Mouse (Mus musculus) heart, embryonic 15.5 days (tissue): ENCODE measurements around the gene Gm8660. TPM values are rescaled to one million over a fixed set of nuclear protein-coding genes. Genes with fewer than 3 reads are reported as not detected.
"Not testable (repeated sequence)": the region's sequence is repeated elsewhere in the genome, so short reads cannot be mapped to it uniquely, and the experiment has no call there.

Experiments used
- ATAC-seq: fragments of 200-750 bp; cut with Nextera tagmentation; replicated peaks from 2 replicates; pipeline ENCODE4 v1.8.0; 2017; ENCODE audit warnings: low read depth, moderate TSS enrichment; ENCODE audit not compliant: insufficient number of reproducible peaks, insufficient read depth, low FRiP score
- H3K27ac ChIP-seq: fragments of 300-500 bp; sonication (generic); 2 replicates; pipeline ENCODE4 v1.5.1; 2015; ENCODE audit warnings: mild to moderate bottlenecking, inconsistent platforms
- H3K27me3 ChIP-seq: fragments of 300-500 bp; sonication (generic); 2 replicates; pipeline ENCODE4 v1.6.1; 2015; ENCODE audit warnings: inconsistent platforms
- H3K36me3 ChIP-seq: fragments of 300-500 bp; sonication (generic); 2 replicates; pipeline ENCODE4 v1.6.1; 2015; ENCODE audit warnings: mild to moderate bottlenecking, inconsistent platforms
- H3K4me1 ChIP-seq: fragments of 300-500 bp; sonication (generic); replicated peaks from 2 replicates; pipeline ENCODE4 v1.6.1; 2015; ENCODE audit warnings: inconsistent platforms
- H3K4me2 ChIP-seq: fragments of 300-500 bp; sonication (generic); 2 replicates; pipeline ENCODE4 v1.6.1; 2015; ENCODE audit warnings: inconsistent platforms, mild to moderate bottlenecking, moderate library complexity
- H3K4me3 ChIP-seq: fragments of 300-500 bp; sonication (generic); 2 replicates; pipeline ENCODE4 v1.5.1; 2015; ENCODE audit warnings: mild to moderate bottlenecking, inconsistent platforms
- H3K9ac ChIP-seq: fragments of 300-500 bp; sonication (generic); 2 replicates; pipeline ENCODE4 v1.6.1; 2015; ENCODE audit warnings: mild to moderate bottlenecking, inconsistent platforms
- H3K9me3 ChIP-seq: fragments of 300-500 bp; sonication (generic); replicated peaks from 2 replicates; pipeline ENCODE4 v1.6.1; 2016; ENCODE audit warnings: inconsistent platforms
- WGBS: fragments of 180-500 bp; shearing (Covaris S2); methylation state at CpG from one replicate; pipeline ENCODE4 v1.1.7; 2015; ENCODE audit warnings: mixed read lengths; 5-methylcytosine and 5-hydroxymethylcytosine counted together
- polyA plus RNA-seq: library from polyadenylated mRNA; unstranded; fragments of >200 nt; fragmentation: Nextera tagmentation; extraction: Ambion mirVana; gene quantifications from 2 replicates; pipeline ENCODE4 v1.2.1, GENCODE M21; 2015

Gm8660 gene
- not detected in 2 replicates for polyA plus RNA-seq

DNA sequence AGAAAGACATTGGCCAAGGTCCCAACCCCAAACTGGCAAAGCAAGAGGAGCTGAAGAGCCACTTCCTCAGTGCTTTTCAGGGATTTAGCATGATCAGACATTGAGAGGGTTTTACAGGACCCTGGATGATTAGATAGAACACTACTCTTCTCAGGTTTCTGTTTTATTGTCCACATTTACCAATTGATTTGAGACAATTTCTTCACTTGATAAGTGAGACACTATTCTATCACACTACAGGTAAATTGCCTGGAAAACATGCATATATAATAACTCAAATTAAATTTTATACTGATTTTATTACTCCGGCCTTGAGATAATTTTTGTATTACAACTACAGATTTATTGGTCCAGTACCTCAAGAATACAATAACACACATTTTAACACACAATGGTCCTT lies at the start of gene Gm8660:
TSS of gene Gm8660 (minus strand) at position 101 of the 400 bp plus-strand sequence.
- H3K9ac ChIP-seq, H3K27ac ChIP-seq, H3K9me3 ChIP-seq, H3K27me3 ChIP-seq, H3K4me3 ChIP-seq, ATAC-seq, H3K36me3 ChIP-seq, H3K4me1 ChIP-seq, H3K4me2 ChIP-seq: not testable (repeated sequence)
- WGBS, result no CpG with 5 or more reads among the region's 1 CpGs

DNA sequence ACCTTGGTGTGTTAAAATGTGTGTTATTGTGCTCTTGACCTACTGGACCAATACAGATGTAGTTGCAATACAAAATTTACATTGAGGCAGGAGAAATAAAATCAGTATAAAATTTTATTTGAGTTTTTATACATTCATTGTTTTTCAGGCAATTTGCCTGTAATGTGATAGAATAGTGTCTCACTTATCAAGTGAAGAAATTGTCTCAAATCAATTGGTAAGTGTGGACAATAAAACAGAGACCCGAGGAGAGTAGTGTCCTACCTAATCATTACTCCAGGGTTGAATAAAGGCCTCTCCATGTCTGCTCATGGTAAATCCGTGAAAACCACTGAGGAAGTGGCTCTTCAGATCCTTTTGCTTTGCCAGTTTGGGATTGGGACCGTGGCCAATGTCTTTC lies 42.4 kb upstream of the Gm8660 start, which contains the start of gene Vmn1r148:
TSS of gene Vmn1r148 (plus strand) at position 301 of the 400 bp plus-strand sequence.
- H3K4me2 ChIP-seq, H3K9ac ChIP-seq, H3K4me1 ChIP-seq, H3K27ac ChIP-seq, H3K9me3 ChIP-seq, H3K27me3 ChIP-seq, H3K36me3 ChIP-seq, ATAC-seq, H3K4me3 ChIP-seq: not testable (repeated sequence)
- WGBS, result no CpG with 5 or more reads among the region's 3 CpGs

DNA sequence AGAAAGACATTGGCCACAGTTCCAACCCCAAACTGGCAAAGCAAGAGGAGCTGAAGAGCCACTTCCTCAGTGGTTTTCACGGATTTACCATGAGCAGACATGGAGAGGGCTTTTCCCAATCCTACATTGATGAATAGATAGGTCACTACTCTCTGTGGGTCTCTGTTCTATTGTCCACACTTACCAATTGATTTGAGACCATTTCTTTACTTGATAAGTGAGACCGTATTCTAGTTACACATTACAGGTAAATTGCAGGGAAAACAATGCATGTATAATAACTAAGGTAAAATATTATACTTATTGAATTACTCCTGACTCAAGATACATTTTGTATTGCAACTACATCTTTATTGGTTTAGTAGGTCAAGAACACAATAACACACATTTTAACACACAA lies 41.2 kb downstream of the Gm8660 start, which contains the start of gene Gm4187:
TSS of gene Gm4187 (minus strand) at position 101 of the 400 bp plus-strand sequence.
- not testable (repeated sequence) for H3K27ac ChIP-seq, H3K4me1 ChIP-seq, H3K9me3 ChIP-seq, H3K27me3 ChIP-seq, H3K4me3 ChIP-seq, H3K9ac ChIP-seq, H3K36me3 ChIP-seq, H3K4me2 ChIP-seq, ATAC-seq
- no CpG with 5 or more reads among the region's 2 CpGs for WGBS

Other genes with a start within 250 kb of the Gm8660 start
- gene Gm10666, start 236.3 kb downstream of the Gm8660 start, polyA plus RNA-seq, result not detected in 2 replicates
- not detected in 2 replicates for gene Vmn1r142, start 207.0 kb downstream of the Gm8660 start, polyA plus RNA-seq
- not detected in 2 replicates for gene Vmn1r143, start 181.7 kb downstream of the Gm8660 start, polyA plus RNA-seq
- gene Gm8653, start 169.8 kb downstream of the Gm8660 start, polyA plus RNA-seq, result not detected in 2 replicates
- gene Gm8453, start 141.6 kb downstream of the Gm8660 start, polyA plus RNA-seq, result not detected in 2 replicates
- not detected in 2 replicates for gene Gm4187, start 41.3 kb downstream of the Gm8660 start, polyA plus RNA-seq
- not detected in 2 replicates for gene Vmn1r148, start 42.5 kb upstream of the Gm8660 start, polyA plus RNA-seq
- not detected in 2 replicates for gene Vmn1r149, start 67.2 kb upstream of the Gm8660 start, polyA plus RNA-seq
- gene Gm10665, start 93.0 kb upstream of the Gm8660 start, polyA plus RNA-seq, result not detected in 2 replicates
- not detected in 2 replicates for gene Vmn1r151, start 128.6 kb upstream of the Gm8660 start, polyA plus RNA-seq
- gene Vmn1r152, start 151.9 kb upstream of the Gm8660 start, polyA plus RNA-seq, result not detected in 2 replicates
- not detected in 2 replicates for gene Gm8677, start 163.8 kb upstream of the Gm8660 start, polyA plus RNA-seq
- not detected in 2 replicates for gene Gm4201, start 194.3 kb upstream of the Gm8660 start, polyA plus RNA-seq
- not detected in 2 replicates for gene Gm4565, start 217.1 kb upstream of the Gm8660 start, polyA plus RNA-seq